Mouse (Mus musculus): ENCODE measurements around the gene Fam198b. TPM values are rescaled to one million over a fixed set of nuclear protein-coding genes. Genes with fewer than 3 reads are reported as not detected.

Gene Fam198b
- polyA plus RNA-seq, 1 experiment, result 1.5 TPM

GRCm38 (mm10) chr3:79907223-79907622 is 22.9 kb downstream of the Fam198b start:
- TF ChIP-seq POLR2A (IDR thresholded peaks at IDR 0.05; ENCODE audit: control insufficient read depth, extremely low read depth, insufficient read depth, low read length, poor library complexity) (no peak), CTCF (IDR thresholded peaks at IDR 0.05; ENCODE audit: borderline replicate concordance, control insufficient read depth, extremely low read depth, insufficient read depth, low read length, poor library complexity) (no peak)
- H3K4me3 ChIP-seq (ENCODE audit: control insufficient read depth, insufficient read depth, low read length), result no peak overlapping the region
- H3K27me3 ChIP-seq (ENCODE audit: control insufficient read depth, insufficient read depth, low read length), result no peaks in the 10 kb centered on the region
- DNase-seq, result no peak
- no peaks in the 10 kb centered on the region for H3K36me3 ChIP-seq (ENCODE audit: control insufficient read depth, insufficient read depth, low read length)
- no peak overlapping the region for H3K27ac ChIP-seq (ENCODE audit: control insufficient read depth, insufficient read depth, low read length)
- no peaks in the 10 kb centered on the region for H3K4me1 ChIP-seq (replicated peaks; ENCODE audit: control insufficient read depth, insufficient read depth, low read length)
- WGBS, result 1% methylated on average over 7 of the region's 7 CpGs

GRCm38 (mm10) chr3:79910375-79911141 is 26.2 kb downstream of the Fam198b start:
- H3K4me1 ChIP-seq (replicated peaks; ENCODE audit: control insufficient read depth, insufficient read depth, low read length), result no peaks in the 10 kb centered on the region

GRCm38 (mm10) chr3:79911166-79911565 is 26.8 kb downstream of the Fam198b start:
- Histone ChIP-seq H3K36me3 (ENCODE audit: control insufficient read depth, insufficient read depth, low read length) (no peaks in the 10 kb centered on the region), H3K27ac (ENCODE audit: control insufficient read depth, insufficient read depth, low read length) (no peak overlapping the region), H3K4me3 (ENCODE audit: control insufficient read depth, insufficient read depth, low read length) (no peak overlapping the region), H3K4me1 (replicated peaks; ENCODE audit: control insufficient read depth, insufficient read depth, low read length) (no peaks in the 10 kb centered on the region), H3K27me3 (ENCODE audit: control insufficient read depth, insufficient read depth, low read length) (no peaks in the 10 kb centered on the region)
- no peak for DNase-seq
- TF ChIP-seq CTCF (IDR thresholded peaks at IDR 0.05; ENCODE audit: borderline replicate concordance, control insufficient read depth, extremely low read depth, insufficient read depth, low read length, poor library complexity) (no peak), POLR2A (IDR thresholded peaks at IDR 0.05; ENCODE audit: control insufficient read depth, extremely low read depth, insufficient read depth, low read length, poor library complexity) (no peak)
- 12% methylated on average over 3 of the region's 3 CpGs for WGBS

More at GRCm38 (mm10) chr3:79910375-79911141, 26.2 kb downstream of the Fam198b start:
- TF ChIP-seq CTCF (IDR thresholded peaks at IDR 0.05; ENCODE audit: borderline replicate concordance, control insufficient read depth, extremely low read depth, insufficient read depth, low read length, poor library complexity) (no peak), POLR2A (IDR thresholded peaks at IDR 0.05; ENCODE audit: control insufficient read depth, extremely low read depth, insufficient read depth, low read length, poor library complexity) (no peak)
- Histone ChIP-seq H3K27ac (ENCODE audit: control insufficient read depth, insufficient read depth, low read length) (no peak overlapping the region), H3K27me3 (ENCODE audit: control insufficient read depth, insufficient read depth, low read length) (no peaks in the 10 kb centered on the region), H3K36me3 (ENCODE audit: control insufficient read depth, insufficient read depth, low read length) (no peaks in the 10 kb centered on the region), H3K4me3 (ENCODE audit: control insufficient read depth, insufficient read depth, low read length) (no peak overlapping the region)
- DNase-seq, result no peak
- 63% methylated on average over 10 of the region's 10 CpGs for WGBS

GRCm38 (mm10) chr3:79914012-79914411 is 29.7 kb downstream of the Fam198b start:
- TF ChIP-seq CTCF (IDR thresholded peaks at IDR 0.05; ENCODE audit: borderline replicate concordance, control insufficient read depth, extremely low read depth, insufficient read depth, low read length, poor library complexity) (no peak), POLR2A (IDR thresholded peaks at IDR 0.05; ENCODE audit: control insufficient read depth, extremely low read depth, insufficient read depth, low read length, poor library complexity) (no peak)
- H3K36me3 ChIP-seq (ENCODE audit: control insufficient read depth, insufficient read depth, low read length), result no peaks in the 10 kb centered on the region

GRCm38 (mm10) chr3:79916185-79916584 is 31.9 kb downstream of the Fam198b start:
- 92% methylated on average over 5 of the region's 5 CpGs for WGBS
- H3K36me3 ChIP-seq (ENCODE audit: control insufficient read depth, insufficient read depth, low read length), result no peaks in the 10 kb centered on the region

More at GRCm38 (mm10) chr3:79914012-79914411, 29.7 kb downstream of the Fam198b start:
- Histone ChIP-seq H3K27me3 (ENCODE audit: control insufficient read depth, insufficient read depth, low read length) (no peaks in the 10 kb centered on the region), H3K27ac (ENCODE audit: control insufficient read depth, insufficient read depth, low read length) (no peak overlapping the region), H3K4me3 (ENCODE audit: control insufficient read depth, insufficient read depth, low read length) (no peak overlapping the region), H3K4me1 (replicated peaks; ENCODE audit: control insufficient read depth, insufficient read depth, low read length) (no peaks in the 10 kb centered on the region)
- DNase-seq, result no peak
- whole genome bisulfite sequencing, result 94% methylated on average over 5 of the region's 5 CpGs

GRCm38 (mm10) chr3:79918761-79919160 is 34.4 kb downstream of the Fam198b start:
- TF ChIP-seq POLR2A (IDR thresholded peaks at IDR 0.05; ENCODE audit: control insufficient read depth, extremely low read depth, insufficient read depth, low read length, poor library complexity), result no peak
- H3K27ac ChIP-seq (ENCODE audit: control insufficient read depth, insufficient read depth, low read length), result no peak overlapping the region
- DNase-seq, result no peak
- H3K36me3 ChIP-seq (ENCODE audit: control insufficient read depth, insufficient read depth, low read length), result no peaks in the 10 kb centered on the region
- no peak overlapping the region for H3K4me3 ChIP-seq (ENCODE audit: control insufficient read depth, insufficient read depth, low read length)
- H3K4me1 ChIP-seq (replicated peaks; ENCODE audit: control insufficient read depth, insufficient read depth, low read length), result no peaks in the 10 kb centered on the region
- H3K27me3 ChIP-seq (ENCODE audit: control insufficient read depth, insufficient read depth, low read length), result no peaks in the 10 kb centered on the region

More at GRCm38 (mm10) chr3:79916185-79916584, 31.9 kb downstream of the Fam198b start:
- Histone ChIP-seq H3K4me3 (ENCODE audit: control insufficient read depth, insufficient read depth, low read length) (no peak overlapping the region), H3K27me3 (ENCODE audit: control insufficient read depth, insufficient read depth, low read length) (no peaks in the 10 kb centered on the region), H3K4me1 (replicated peaks; ENCODE audit: control insufficient read depth, insufficient read depth, low read length) (no peaks in the 10 kb centered on the region), H3K27ac (ENCODE audit: control insufficient read depth, insufficient read depth, low read length) (no peak overlapping the region)
- no peak for DNase-seq
- TF ChIP-seq CTCF (IDR thresholded peaks at IDR 0.05; ENCODE audit: borderline replicate concordance, control insufficient read depth, extremely low read depth, insufficient read depth, low read length, poor library complexity) (no peak), POLR2A (IDR thresholded peaks at IDR 0.05; ENCODE audit: control insufficient read depth, extremely low read depth, insufficient read depth, low read length, poor library complexity) (no peak)

Measured in thymus, adult 2 months (tissue).